Mouse (Mus musculus) embryonic facial prominence, embryonic 11.5 days (tissue): Measurements from ENCODE around the gene Unc45b. TPM values are rescaled to one million over a fixed set of nuclear protein-coding genes. Genes with fewer than 3 reads are reported as not detected.

ENCODE experiments used
- ATAC-seq: fragments of 200-750 bp; cut with Nextera tagmentation; replicated peaks from 2 replicates; pipeline ENCODE4 v1.8.0; 2017; ENCODE audit warnings: low read depth; ENCODE audit not compliant: insufficient number of reproducible peaks, low FRiP score, low TSS enrichment
- DNase-seq: peaks from one replicate; pipeline ENCODE4 v3.0.0-alpha.2; 2015; ENCODE audit warnings: low spot score
- H3K27ac ChIP-seq: fragments of 300-500 bp; sonication (generic); replicated peaks from 2 replicates; pipeline ENCODE4 v1.5.1; 2014; ENCODE audit warnings: mild to moderate bottlenecking, low read depth, low read length, control low read depth
- H3K27me3 ChIP-seq: fragments of 300-500 bp; sonication (generic); 2 replicates; pipeline ENCODE4 v1.6.1; 2014; ENCODE audit warnings: mild to moderate bottlenecking, low read length, moderate library complexity, mixed read lengths; ENCODE audit not compliant: control insufficient read depth, insufficient read depth
- H3K36me3 ChIP-seq: fragments of 300-500 bp; sonication (generic); replicated peaks from 2 replicates; pipeline ENCODE4 v1.6.1; 2014; ENCODE audit warnings: low read depth, mild to moderate bottlenecking, low read length, moderate library complexity, mixed read lengths; ENCODE audit not compliant: control insufficient read depth, insufficient read depth
- H3K4me1 ChIP-seq: fragments of 300-500 bp; sonication (generic); 2 replicates; pipeline ENCODE4 v1.6.1; 2014; ENCODE audit warnings: low read length, mixed read lengths; ENCODE audit not compliant: control insufficient read depth, insufficient read depth
- H3K4me2 ChIP-seq: fragments of 300-500 bp; sonication (generic); 2 replicates; pipeline ENCODE4 v1.6.1; 2014; ENCODE audit warnings: low read depth, mild to moderate bottlenecking, control low read depth, low read length, moderate library complexity
- H3K4me3 ChIP-seq: fragments of 300-500 bp; sonication (generic); 2 replicates; pipeline ENCODE4 v1.5.1; 2014; ENCODE audit warnings: low read depth, low read length, control low read depth
- H3K9ac ChIP-seq: fragments of 300-500 bp; sonication (generic); replicated peaks from 2 replicates; pipeline ENCODE4 v1.6.1; 2014; ENCODE audit warnings: mild to moderate bottlenecking, control low read depth, low read length
- H3K9me3 ChIP-seq: fragments of 300-500 bp; sonication (generic); replicated peaks from 2 replicates; pipeline ENCODE4 v1.6.1; 2016; ENCODE audit warnings: mild to moderate bottlenecking, low read length, inconsistent platforms, mixed read lengths; ENCODE audit not compliant: control insufficient read depth
- WGBS: fragments of 180-500 bp; shearing (Covaris S2); extraction: QIAGEN DNeasy Blood & Tissue Kit; methylation state at CpG from one replicate; pipeline ENCODE4 v1.1.7; 2014; 5-methylcytosine and 5-hydroxymethylcytosine counted together
- polyA plus RNA-seq: library from polyadenylated mRNA; unstranded; fragments of >200 nt; fragmentation: Nextera tagmentation; extraction: Ambion mirVana; gene quantifications from 2 replicates; pipeline ENCODE4 v1.2.1, GENCODE M21; 2014

The Unc45b gene
- polyA plus RNA-seq: 2.6 and 2.9 TPM in 2 replicates

DNA sequence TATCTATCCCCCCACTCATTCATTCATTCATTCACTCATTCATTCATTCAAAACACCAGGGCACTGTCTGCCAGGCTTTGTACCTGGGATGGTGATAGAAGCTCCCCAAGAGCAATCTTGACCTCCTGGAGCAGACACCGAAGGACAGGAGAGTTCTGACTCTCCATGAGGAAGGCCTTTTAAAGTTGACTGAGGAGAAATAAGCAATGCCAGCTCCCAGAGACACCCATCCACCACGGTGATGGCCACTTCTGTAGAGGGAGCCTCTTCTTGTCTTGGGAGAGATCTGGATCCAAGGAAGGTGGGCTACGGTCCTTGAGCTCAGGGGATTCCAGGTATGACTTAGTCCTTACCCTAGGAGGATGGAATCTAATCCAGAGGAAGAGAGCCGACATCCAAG lies at the start of gene Unc45b:
Gene Unc45b, plus strand, starts transcription at position 301 of the 400 bp plus-strand sequence.
- 93% methylated on average over 4 of the region's 4 CpGs for WGBS
- Histone ChIP-seq H3K9ac (no peak within 1 kb of the TSS), H3K4me3 (no peak within 1 kb of the TSS), H3K27ac (no peak within 1 kb of the TSS), H3K27me3 (no peaks in the 10 kb centered on the region), H3K4me1 (no peaks in the 10 kb centered on the region), H3K36me3 (no peaks in the 10 kb centered on the region; the same call in 1 of the 2 replicates), H3K9me3 (no peaks in the 10 kb centered on the region), H3K4me2 (no peak within 1 kb of the TSS)
- ATAC-seq (no peak), DNase-seq (no peak)

- ATAC-seq (no peak), DNase-seq (no peak)
- Histone ChIP-seq H3K27me3 (no peaks in the 10 kb centered on the region), H3K4me1 (no peaks in the 10 kb centered on the region), H3K4me3 (no peak overlapping the region), H3K27ac (no peak overlapping the region), H3K4me2 (no peak overlapping the region), H3K9ac (no peak overlapping the region), H3K9me3 (no peaks in the 10 kb centered on the region), H3K36me3 (no peaks in the 10 kb centered on the region)
- WGBS: 84% methylated on average over 6 of the region's 6 CpGs
These were observed 49.6 kb upstream of the Unc45b start for GRCm38 (mm10) chr11:82860759-82861158.

GRCm38 (mm10) chr11:82861558-82861957 lies 48.8 kb upstream of the Unc45b start:
- Histone ChIP-seq H3K4me3 (no peak overlapping the region), H3K9me3 (no peaks in the 10 kb centered on the region), H3K9ac (no peak overlapping the region), H3K4me1 (no peaks in the 10 kb centered on the region), H3K27me3 (no peaks in the 10 kb centered on the region), H3K27ac (no peak overlapping the region), H3K36me3 (no peaks in the 10 kb centered on the region), H3K4me2 (no peak overlapping the region)
- DNase-seq (no peak), ATAC-seq (no peak)
- 64% methylated on average over 8 of the region's 8 CpGs for WGBS

DNA sequence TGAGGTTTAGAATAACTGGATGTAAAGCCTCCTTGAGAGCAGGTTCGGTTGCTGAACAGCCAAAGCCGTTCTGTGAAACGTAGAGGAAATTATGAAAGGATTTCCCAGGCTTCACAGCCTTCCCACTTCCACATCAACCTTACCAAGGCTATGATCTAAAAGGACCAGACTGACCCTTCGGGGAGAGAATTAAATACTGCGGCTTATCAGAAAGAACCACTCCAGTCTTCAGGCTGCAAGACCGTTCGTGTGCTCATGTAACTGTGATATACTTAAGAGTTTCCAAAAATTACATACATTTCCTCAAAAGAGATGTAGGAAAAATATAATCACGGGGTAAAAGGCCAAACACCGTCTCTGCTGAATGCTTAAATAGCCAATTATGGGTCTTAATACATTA lies 47.7 kb upstream of the Unc45b start:
- DNase-seq (no peak), ATAC-seq (no peak)
- Histone ChIP-seq H3K9me3 (no peaks in the 10 kb centered on the region), H3K9ac (no peak overlapping the region), H3K4me3 (no peak overlapping the region), H3K4me1 (no peaks in the 10 kb centered on the region), H3K36me3 (no peaks in the 10 kb centered on the region), H3K27ac (no peak overlapping the region), H3K27me3 (no peaks in the 10 kb centered on the region), H3K4me2 (no peak overlapping the region)
- WGBS: 75% methylated on average over 9 of the region's 9 CpGs

DNA sequence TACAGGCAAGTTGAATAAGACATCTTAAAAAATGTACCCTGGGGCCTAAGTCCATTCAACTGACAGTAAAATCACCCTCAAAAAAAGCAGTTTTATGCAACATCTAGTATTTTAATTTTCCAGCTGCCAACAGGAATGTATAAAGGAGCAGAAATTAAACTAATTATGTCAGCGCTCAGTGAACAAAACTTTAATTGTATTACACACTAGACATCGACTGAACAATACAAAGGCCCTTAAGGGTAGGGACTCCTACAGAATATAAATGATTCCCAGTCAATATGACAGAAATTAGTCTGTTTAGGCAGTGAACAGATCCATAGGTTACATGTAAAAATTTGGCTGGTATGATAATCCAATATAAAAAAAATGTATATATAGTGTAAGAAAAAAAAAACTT lies 47.3 kb upstream of the Unc45b start:
- 66% methylated on average over 2 of the region's 2 CpGs for WGBS
- Histone ChIP-seq H3K9me3 (no peaks in the 10 kb centered on the region), H3K4me2 (no peak overlapping the region)

GRCm38 (mm10) chr11:82863488-82863931 lies 46.8 kb upstream of the Unc45b start:
- 66% methylated on average over 4 of the region's 4 CpGs for WGBS
- ATAC-seq (no peak), DNase-seq (no peak)
- Histone ChIP-seq H3K9ac (no peak overlapping the region), H3K4me3 (no peak overlapping the region), H3K27me3 (no peaks in the 10 kb centered on the region), H3K4me1 (no peaks in the 10 kb centered on the region), H3K9me3 (no peaks in the 10 kb centered on the region), H3K4me2 (no peak overlapping the region), H3K36me3 (no peaks in the 10 kb centered on the region), H3K27ac (no peak overlapping the region)

More for the DNA sequence above, 47.3 kb upstream of the Unc45b start:
- Histone ChIP-seq H3K9ac (no peak overlapping the region), H3K36me3 (no peaks in the 10 kb centered on the region), H3K27me3 (no peaks in the 10 kb centered on the region), H3K27ac (no peak overlapping the region), H3K4me3 (no peak overlapping the region), H3K4me1 (no peaks in the 10 kb centered on the region)
- DNase-seq (no peak), ATAC-seq (no peak)

DNA sequence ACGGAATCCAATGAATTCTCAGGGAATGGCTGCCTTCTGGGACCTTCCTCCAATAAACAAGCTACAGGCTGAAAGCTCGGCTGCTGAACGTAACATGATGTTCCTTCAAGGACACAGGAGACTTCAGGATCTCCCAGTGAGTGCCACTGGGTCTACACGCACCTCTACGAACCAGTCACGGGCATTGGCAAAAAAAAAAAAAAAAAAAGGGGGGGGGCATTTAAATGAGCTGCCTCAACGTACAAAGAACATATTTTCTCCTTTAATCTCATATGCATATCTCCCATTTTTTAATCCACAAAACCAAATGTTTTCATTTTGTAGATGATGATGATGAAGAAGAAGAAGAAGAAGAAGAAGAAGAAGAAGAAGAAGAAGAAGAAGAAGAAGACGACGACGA lies 44.4 kb upstream of the Unc45b start:
- H3K4me3 ChIP-seq: no peak overlapping the region
- H3K27me3 ChIP-seq: no peaks in the 10 kb centered on the region
- H3K9me3 ChIP-seq: no peaks in the 10 kb centered on the region
- H3K27ac ChIP-seq: no peak overlapping the region
- no peaks in the 10 kb centered on the region for H3K36me3 ChIP-seq
- no peaks in the 10 kb centered on the region; the same call in 1 of the 2 replicates for H3K4me1 ChIP-seq
- WGBS: 74% methylated on average over 10 of the region's 10 CpGs
- H3K9ac ChIP-seq: no peak overlapping the region
- DNase-seq (no peak), ATAC-seq (no peak)
- H3K4me2 ChIP-seq: no peak overlapping the region

GRCm38 (mm10) chr11:82866850-82867564 lies 43.3 kb upstream of the Unc45b start:
- H3K9ac ChIP-seq: no peak overlapping the region
- H3K4me3 ChIP-seq: no peak overlapping the region
- ATAC-seq: no peak
- H3K36me3 ChIP-seq: no peaks in the 10 kb centered on the region
- no peaks in the 10 kb centered on the region; the same call in 1 of the 2 replicates for H3K4me1 ChIP-seq
- H3K4me2 ChIP-seq: no peak overlapping the region
- H3K27me3 ChIP-seq: no peaks in the 10 kb centered on the region
- 41% methylated on average over 7 of the region's 7 CpGs for WGBS
- no peak for DNase-seq
- no peaks in the 10 kb centered on the region for H3K9me3 ChIP-seq
- no peak overlapping the region for H3K27ac ChIP-seq
